8 mouse cellular contexts compared by ENCODE assay signal in the genomic region with DNA sequence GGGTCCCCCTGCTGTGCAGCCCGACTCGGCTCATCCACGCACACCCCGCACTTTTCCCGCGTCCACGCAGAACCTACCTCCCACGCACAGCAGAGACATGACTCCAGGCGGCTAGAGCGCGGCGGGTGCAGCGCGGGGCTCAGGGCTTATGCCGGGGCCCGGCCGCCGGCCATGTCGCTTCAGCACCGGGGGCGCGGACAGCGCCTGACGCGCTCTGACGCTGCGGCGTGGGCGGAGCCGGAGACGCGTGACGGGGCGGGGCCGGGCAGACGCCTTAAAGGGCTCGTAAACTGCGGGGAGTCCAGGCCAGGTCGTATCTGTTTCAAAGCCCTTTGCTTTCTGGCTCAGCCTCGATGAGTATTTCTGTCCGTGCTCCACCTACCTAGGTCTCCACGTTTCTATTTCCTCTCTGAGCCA. TPM values are rescaled to one million over a fixed set of nuclear protein-coding genes. Genes with fewer than 3 reads are reported as not detected.
DNase-seq lines count a peak whose midpoint lies in the region; ATAC-seq lines count a peak whose summit lies in the region.

A gene (minus strand): TSS at position 209 of the 417 bp plus-strand sequence.

- ATAC-seq in inflammation-experienced regulatory T-cells, adult 6 months, result peak; percentile 54
- peak; percentile 79 for ATAC-seq in megakaryocyte progenitor cell, adult 5-6 weeks (replicated peaks; ENCODE audit: poor library complexity)

- intact Hi-C loops in gastrocnemius, postnatal 14 days (cut with DNase I; ENCODE audit: low total_unique reads), result no loop called here
- intact Hi-C loops in left cerebral cortex, postnatal 10 days (cut with DNase I), result no loop called here

- peak; percentile 91 to 96 for DNase-seq in adrenal gland, adult (ENCODE audit: inconsistent age in 2 of 2, low spot score in 1 of 2)
- DNase-seq in embryo, embryonic 10 days (ENCODE audit: low spot score), result peak; percentile 89
- DNase-seq in gastrocnemius, postnatal 14 days, result peak; percentile 89
- DNase-seq in left cerebral cortex, postnatal 10 days (ENCODE audit: extremely low spot score in 1 of 2, low spot score in 2 of 2), result peak; percentile 88 to 95
- peak; percentile 95 for DNase-seq in right cerebral cortex, postnatal 10 days (ENCODE audit: low spot score in 2 of 2)
- DNase-seq in urinary bladder, postnatal 14 days (ENCODE audit: low spot score), result peak; percentile 90

RNA-seq across cellular contexts. Expression of the gene that starts here (rescaled TPM):
- total RNA-seq in gastrocnemius, postnatal 14 days (2021), result under 1 TPM; 0.18 to 0.20 TPM
- under 1 TPM; 0.42 to 0.67 (median 0.54) TPM for polyA plus RNA-seq in inflammation-experienced regulatory T-cells, adult 6 months (2017; shearing (Covaris generic))
- total RNA-seq in left cerebral cortex, postnatal 10 days (2021), result 100 to 1,000 TPM; 279 to 290 TPM
- 0.64 and 1.8 TPM in 2 replicates for total RNA-seq in megakaryocyte progenitor cell, adult 5-6 weeks (2015)
- 0.79 and 0.98 TPM in 2 replicates for total RNA-seq in megakaryocyte progenitor cell, adult 5-6 weeks (2017)

Comparison
In these comparisons a context has a peak if more than half of its experiments do, and no peak if none do; other contexts are left out.
1. Peak in every context shown above with its lines: DNase-seq and ATAC-seq.
2. RNA of the gene that starts here (total RNA-seq): 279 to 290 TPM in left cerebral cortex, postnatal 10 days; 0.64 to 1.8 TPM in megakaryocyte progenitor cell, adult 5-6 weeks and 0.18 to 0.20 TPM in gastrocnemius, postnatal 14 days; every median in the first group is over 10 times any median in the second.
3. Peak in DNase-seq in gastrocnemius, postnatal 14 days; RNA of the gene not detected or under 1 TPM.
4. Peak in ATAC-seq in inflammation-experienced regulatory T-cells, adult 6 months; RNA of the gene not detected or under 1 TPM.